Mouse (Mus musculus) gastrocnemius, postnatal 14 days (tissue): ENCODE results near the gene Rapgef4. TPM values are rescaled to one million over a fixed set of nuclear protein-coding genes. Genes with fewer than 3 reads are reported as not detected.

Experiments used
- DNase-seq: peaks from one replicate; pipeline ENCODE4 v3.0.0; 2021; ENCODE audit warnings: mixed read lengths
- intact Hi-C: fragments of 180-260 bp; cut with DNase I; formaldehyde crosslinking; loops from one replicate; pipeline ENCODE4 v1.15.1; 2025; ENCODE audit warnings: low total_unique reads
- total RNA-seq, 2 experiments: library from RNA; stranded (reverse); gene quantifications; 2 replicates each; pipeline ENCODE4 v1.2.3; 2021

Rapgef4 gene
- total RNA-seq, 2 experiments from 2014 or later = 2.3 to 3.2 TPM

GRCm38 (mm10) chr2:72199451-72199850 is 218.4 kb downstream of the Rapgef4 start:
- no peak for DNase-seq
- intact Hi-C loops = no loop called here

GRCm38 (mm10) chr2:72201506-72201905 is 220.5 kb downstream of the Rapgef4 start:
- intact Hi-C loops = no loop called here
- no peak for DNase-seq

GRCm38 (mm10) chr2:72202252-72202651 is 221.2 kb downstream of the Rapgef4 start:
- DNase-seq = no peak
- intact Hi-C loops = no loop called here

- intact Hi-C loops = no loop called here
- DNase-seq = peak; percentile 78
Measured at GRCm38 (mm10) chr2:72203609-72204008, 222.6 kb downstream of the Rapgef4 start.

GRCm38 (mm10) chr2:72205869-72206268 is 224.8 kb downstream of the Rapgef4 start:
- intact Hi-C loops = no loop called here
- no peak for DNase-seq

GRCm38 (mm10) chr2:72206530-72207248 is 225.6 kb downstream of the Rapgef4 start:
- DNase-seq = no peak
- intact Hi-C loops = no loop called here

- intact Hi-C loops = no loop called here
- DNase-seq = no peak
Measured at GRCm38 (mm10) chr2:72217336-72217735, 236.3 kb downstream of the Rapgef4 start.

GRCm38 (mm10) chr2:72219921-72220320 is 238.9 kb downstream of the Rapgef4 start:
- intact Hi-C loops = loop anchor here (10.0 kb wide), 1 partner anchor 185 kb away; no protein-coding TSS in a partner anchor
- peak; percentile 37 for DNase-seq

- no peak for DNase-seq
- intact Hi-C loops = loop anchor here (10.0 kb wide), 1 partner anchor 186 kb away; no protein-coding TSS in a partner anchor
Measured at GRCm38 (mm10) chr2:72221283-72221682, 240.2 kb downstream of the Rapgef4 start.

- no peak for DNase-seq
- intact Hi-C loops = loop anchor here (10.0 kb wide), 1 partner anchor 187 kb away; no protein-coding TSS in a partner anchor
Measured at GRCm38 (mm10) chr2:72221706-72222105, 240.7 kb downstream of the Rapgef4 start.

GRCm38 (mm10) chr2:72222276-72222675 is 241.2 kb downstream of the Rapgef4 start:
- DNase-seq = no peak
- intact Hi-C loops = loop anchor here (10.0 kb wide), 1 partner anchor 187 kb away; no protein-coding TSS in a partner anchor

GRCm38 (mm10) chr2:72222736-72223455 is 241.9 kb downstream of the Rapgef4 start:
- intact Hi-C loops = loop anchor here (10.0 kb wide), 1 partner anchor 188 kb away; no protein-coding TSS in a partner anchor

GRCm38 (mm10) chr2:72223479-72223878 is 242.4 kb downstream of the Rapgef4 start:
- DNase-seq = no peak
- intact Hi-C loops = loop anchor here (10.0 kb wide), 1 partner anchor 189 kb away; no protein-coding TSS in a partner anchor

More at GRCm38 (mm10) chr2:72222736-72223455, 241.9 kb downstream of the Rapgef4 start:
- no peak for DNase-seq

GRCm38 (mm10) chr2:72226006-72226405 is 245.0 kb downstream of the Rapgef4 start:
- intact Hi-C loops = loop anchor here (10.0 kb wide), 1 partner anchor 191 kb away; no protein-coding TSS in a partner anchor
- DNase-seq = no peak

- intact Hi-C loops = loop anchor here (10.0 kb wide), 1 partner anchor 193 kb away; no protein-coding TSS in a partner anchor
- DNase-seq = no peak
Measured at GRCm38 (mm10) chr2:72227416-72227815, 246.4 kb downstream of the Rapgef4 start.

- DNase-seq = no peak
- intact Hi-C loops = loop anchor here (10.0 kb wide), 1 partner anchor 194 kb away; no protein-coding TSS in a partner anchor
Measured at GRCm38 (mm10) chr2:72228881-72229280, 247.8 kb downstream of the Rapgef4 start.

GRCm38 (mm10) chr2:72230545-72230944 is 249.5 kb downstream of the Rapgef4 start:
- intact Hi-C loops = loop anchor here (5.0 to 10.0 kb wide), 2 partner anchors 54 to 177 kb away; partner anchors contain the start of gene Map3k20

GRCm38 (mm10) chr2:72234085-72234484 is 253.0 kb downstream of the Rapgef4 start:
- DNase-seq = no peak
- intact Hi-C loops = loop anchor here (5.0 to 10.0 kb wide), 2 partner anchors 51 to 173 kb away; partner anchors contain the start of gene Map3k20

More at GRCm38 (mm10) chr2:72230545-72230944, 249.5 kb downstream of the Rapgef4 start:
- no peak for DNase-seq

- peak; percentile 63 for DNase-seq
- intact Hi-C loops = loop anchor here (5.0 to 10.0 kb wide), 2 partner anchors 50 to 172 kb away; partner anchors contain the start of gene Map3k20
Measured at GRCm38 (mm10) chr2:72234943-72235342, 253.9 kb downstream of the Rapgef4 start.
